Mouse (Mus musculus): ENCODE data around the gene Nabp1. TPM values are rescaled to one million over a fixed set of nuclear protein-coding genes. Genes with fewer than 3 reads are reported as not detected.

The Nabp1 gene
- polyA plus RNA-seq, 1 experiment from 2014 or later, result 7.8 TPM

DNA sequence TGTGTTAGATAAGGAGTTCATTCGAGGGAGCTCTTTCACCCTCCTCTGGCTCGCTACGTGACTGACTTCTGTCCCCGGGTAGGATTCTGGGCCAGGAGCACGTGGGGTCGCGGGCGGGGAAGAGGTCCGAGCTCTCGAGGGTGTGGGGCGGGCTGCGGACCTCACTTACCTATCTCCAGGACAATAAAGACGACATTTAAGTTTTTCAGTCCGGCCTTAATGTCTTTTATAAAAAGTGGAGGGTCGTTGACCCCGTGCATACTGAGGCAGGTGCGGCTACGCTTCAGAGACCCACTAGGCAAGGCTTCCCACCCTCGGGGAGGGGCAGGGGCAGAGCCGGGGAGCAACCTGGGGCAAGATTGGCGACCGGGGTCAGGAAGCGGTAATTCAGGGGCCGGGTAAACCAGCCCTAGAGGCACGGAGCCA, 556 bp downstream of the Nabp1 start:
- Histone ChIP-seq H3K27me3 (ENCODE audit: low read depth, poor library complexity, severe bottlenecking) (peaks cover 9% of the 10 kb centered on the region), H3K4me1 (peaks cover 10% of the 10 kb centered on the region), H3K36me3 (no peaks in the 10 kb centered on the region), H3K9me3 (replicated peaks) (no peaks in the 10 kb centered on the region), H3K27ac (replicated peaks) (peak overlapping the region; percentile 86), H3K4me3 (peak overlapping the region; percentile 70)
- under 1% methylated on average over 25 of the region's 25 CpGs for WGBS
- no peak for DNase-seq (ENCODE audit: low spot score)

DNA sequence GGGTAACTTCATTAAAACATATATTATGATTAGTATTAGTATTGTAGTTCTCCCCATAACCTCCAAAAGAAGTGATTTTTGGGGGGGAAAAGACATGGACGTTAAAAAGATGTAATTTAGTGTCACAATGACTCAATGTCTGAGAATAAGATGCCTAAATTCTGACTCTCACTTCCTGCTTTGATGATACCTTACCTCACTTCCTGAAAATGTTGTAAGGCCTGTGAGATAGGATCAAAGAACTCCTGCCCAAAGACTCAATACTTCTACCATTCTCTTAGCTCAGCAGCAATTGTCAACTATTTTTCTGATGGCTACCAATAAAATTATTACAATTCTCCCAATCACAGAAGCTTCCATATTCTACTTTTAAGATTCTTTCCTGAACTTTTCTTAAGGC, 1.8 kb downstream of the Nabp1 start:
- Histone ChIP-seq H3K27ac (replicated peaks) (no peak overlapping the region), H3K9me3 (replicated peaks) (no peaks in the 10 kb centered on the region), H3K4me1 (peaks cover 10% of the 10 kb centered on the region), H3K36me3 (no peaks in the 10 kb centered on the region), H3K27me3 (ENCODE audit: low read depth, poor library complexity, severe bottlenecking) (peaks cover 9% of the 10 kb centered on the region), H3K4me3 (no peak overlapping the region)
- no peak for DNase-seq (ENCODE audit: low spot score)
- 74% methylated on average over 1 of the region's 1 CpGs for WGBS

DNA sequence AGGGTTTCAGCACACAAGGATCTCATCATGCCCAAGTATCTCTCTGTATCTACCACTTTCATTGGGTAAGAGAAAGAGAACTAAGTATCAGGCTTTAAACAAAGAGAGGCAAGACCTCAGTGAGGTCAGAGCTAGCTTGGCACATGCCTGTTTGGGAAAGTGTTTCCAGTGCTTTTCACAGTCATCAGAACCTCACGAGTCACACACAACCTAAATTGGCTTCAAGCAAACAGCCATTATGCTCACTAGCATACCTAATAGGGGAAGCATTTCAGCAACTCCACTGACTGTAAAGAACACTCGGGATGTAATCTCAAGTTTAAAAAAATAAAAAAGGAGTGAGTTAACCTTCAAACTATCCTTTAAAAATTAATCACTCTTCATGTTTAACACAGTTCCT, 10.1 kb downstream of the Nabp1 start:
- H3K27ac ChIP-seq (replicated peaks), result no peak overlapping the region
- no peaks in the 10 kb centered on the region for H3K9me3 ChIP-seq (replicated peaks)
- no peaks in the 10 kb centered on the region for H3K27me3 ChIP-seq (ENCODE audit: low read depth, poor library complexity, severe bottlenecking)
- H3K4me1 ChIP-seq, result no peaks in the 10 kb centered on the region
- no peak for DNase-seq (ENCODE audit: low spot score)
- H3K4me3 ChIP-seq, result no peak overlapping the region
- 80% methylated on average over 2 of the region's 2 CpGs for WGBS
- no peaks in the 10 kb centered on the region for H3K36me3 ChIP-seq

DNA sequence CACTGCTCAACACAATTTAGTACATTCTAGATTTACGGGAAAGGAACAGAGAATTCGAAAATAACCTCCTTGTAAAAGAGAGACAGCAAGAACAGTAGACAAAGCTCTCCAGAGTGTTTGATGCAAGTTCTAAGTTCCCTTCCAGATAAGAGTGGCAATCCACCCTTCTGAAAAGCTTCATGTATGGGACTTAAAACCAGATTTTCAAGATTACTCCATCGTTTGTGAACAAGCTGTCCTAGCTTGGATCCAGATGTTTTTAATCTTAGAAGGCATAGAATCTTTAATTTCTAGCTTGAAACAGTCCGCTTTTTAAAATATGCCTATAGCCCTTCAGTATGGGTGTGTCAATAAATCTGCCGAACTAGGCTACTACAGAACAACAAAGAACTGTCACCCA, 11.0 kb downstream of the Nabp1 start:
- Histone ChIP-seq H3K4me3 (no peak overlapping the region), H3K27me3 (ENCODE audit: low read depth, poor library complexity, severe bottlenecking) (no peaks in the 10 kb centered on the region), H3K4me1 (no peaks in the 10 kb centered on the region), H3K36me3 (no peaks in the 10 kb centered on the region), H3K9me3 (replicated peaks) (no peaks in the 10 kb centered on the region), H3K27ac (replicated peaks) (no peak overlapping the region)
- 88% methylated on average over 5 of the region's 5 CpGs for WGBS
- no peak for DNase-seq (ENCODE audit: low spot score)

DNA sequence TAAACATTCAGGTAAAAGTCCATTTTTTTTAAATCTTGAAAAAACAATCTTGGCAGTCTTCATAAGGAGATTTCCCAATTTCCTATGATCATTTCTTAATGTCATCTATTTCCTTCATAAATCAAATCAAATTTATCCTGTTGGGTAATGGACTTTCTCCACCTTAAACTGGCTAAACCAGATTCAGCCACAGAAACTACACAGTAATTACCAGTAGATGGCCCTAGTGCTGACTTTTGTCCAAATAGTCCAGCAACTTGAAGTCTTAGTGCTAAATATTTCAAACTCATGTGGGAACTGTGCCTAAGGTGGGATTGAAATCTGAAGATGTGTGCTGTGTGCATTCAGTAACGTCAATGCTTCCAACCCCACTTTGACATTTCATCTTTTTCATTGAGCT, 11.8 kb downstream of the Nabp1 start:
- Histone ChIP-seq H3K27ac (replicated peaks) (no peak overlapping the region), H3K9me3 (replicated peaks) (no peaks in the 10 kb centered on the region), H3K36me3 (no peaks in the 10 kb centered on the region), H3K4me3 (no peak overlapping the region), H3K4me1 (no peaks in the 10 kb centered on the region), H3K27me3 (ENCODE audit: low read depth, poor library complexity, severe bottlenecking) (no peaks in the 10 kb centered on the region)
- no peak for DNase-seq (ENCODE audit: low spot score)
- 45% methylated on average over 1 of the region's 1 CpGs for WGBS

DNA sequence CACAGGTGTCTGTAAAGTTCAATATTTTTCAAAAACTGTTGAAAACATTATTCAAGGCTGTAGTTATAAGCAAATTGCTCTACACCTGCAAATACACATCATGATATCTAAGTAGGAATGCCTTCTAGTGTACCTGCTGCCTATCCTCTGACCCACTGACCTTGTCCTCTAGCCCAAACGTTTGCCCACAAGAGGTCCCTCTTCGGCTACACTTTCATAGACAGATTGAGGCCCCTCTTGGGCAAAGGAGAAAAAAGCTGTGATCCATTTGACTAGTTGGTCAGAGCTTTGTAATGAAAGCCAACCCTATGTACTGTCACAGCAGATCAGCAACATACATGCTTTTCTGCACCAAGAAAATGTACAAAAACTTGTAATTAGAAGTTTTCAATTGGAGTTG, 12.9 kb downstream of the Nabp1 start:
- Histone ChIP-seq H3K27me3 (ENCODE audit: low read depth, poor library complexity, severe bottlenecking) (no peaks in the 10 kb centered on the region), H3K4me1 (no peaks in the 10 kb centered on the region), H3K36me3 (no peaks in the 10 kb centered on the region), H3K9me3 (replicated peaks) (no peaks in the 10 kb centered on the region), H3K4me3 (no peak overlapping the region), H3K27ac (replicated peaks) (no peak overlapping the region)
- no peak for DNase-seq (ENCODE audit: low spot score)
- WGBS, result 38% methylated on average over 2 of the region's 2 CpGs

DNA sequence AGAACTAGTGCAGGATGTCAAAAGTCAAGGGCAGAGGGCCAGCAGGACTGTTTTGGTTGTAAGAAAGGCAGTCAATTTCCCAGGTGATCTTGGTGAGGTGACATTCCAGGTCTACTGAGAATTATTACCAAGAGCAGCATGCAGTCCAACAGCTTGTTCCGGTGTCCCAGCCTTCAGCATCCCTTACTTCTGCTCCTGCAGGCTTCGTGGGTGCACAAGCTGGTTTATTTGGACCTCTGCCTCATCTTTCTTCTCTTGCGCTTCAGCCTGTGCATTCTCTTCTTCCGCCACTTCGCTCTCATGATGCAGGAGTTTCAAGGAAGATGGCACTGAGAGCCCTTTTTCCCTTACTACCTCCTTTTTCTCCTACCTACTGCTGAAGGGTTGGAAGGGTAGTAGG, 15.2 kb downstream of the Nabp1 start:
- Histone ChIP-seq H3K4me1 (no peaks in the 10 kb centered on the region), H3K9me3 (replicated peaks) (no peaks in the 10 kb centered on the region), H3K27me3 (ENCODE audit: low read depth, poor library complexity, severe bottlenecking) (no peaks in the 10 kb centered on the region), H3K27ac (replicated peaks) (no peak overlapping the region), H3K4me3 (no peak overlapping the region), H3K36me3 (no peaks in the 10 kb centered on the region)
- DNase-seq (ENCODE audit: low spot score), result no peak
- WGBS, result 87% methylated on average over 5 of the region's 5 CpGs

DNA sequence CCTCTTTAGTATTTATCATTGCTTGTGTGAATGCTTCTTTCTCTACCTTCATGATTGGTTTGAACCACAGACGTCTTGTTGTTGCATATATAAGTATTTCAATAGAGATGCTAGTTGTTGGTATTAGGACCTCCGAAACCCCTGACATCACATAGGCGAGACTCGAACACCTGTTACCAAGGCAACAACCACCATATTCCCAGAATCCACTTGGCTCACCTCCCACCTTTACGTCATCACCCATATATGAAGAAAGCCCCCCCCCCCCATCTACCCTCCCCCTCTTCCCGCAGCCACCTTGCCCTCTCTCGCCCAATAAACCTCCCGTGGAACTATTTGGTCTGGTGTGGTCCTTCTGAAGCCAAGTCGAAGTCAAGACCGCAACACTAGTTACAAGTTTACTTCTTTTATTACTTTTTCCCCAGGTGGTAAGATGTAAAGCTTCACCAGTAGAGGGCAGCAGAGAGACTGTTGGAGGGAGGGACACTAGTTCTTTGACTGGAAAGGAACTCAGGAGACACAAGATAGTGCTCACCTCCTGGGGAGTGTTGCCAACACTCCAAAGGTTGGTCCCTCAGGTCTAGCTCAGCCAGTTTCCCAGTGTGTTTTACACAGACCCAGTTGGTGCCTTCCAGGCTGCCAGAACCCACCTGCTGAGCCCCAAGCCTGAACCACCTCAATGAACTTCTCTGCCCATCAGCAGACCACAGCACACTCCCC, 19.3 kb downstream of the Nabp1 start:
- Histone ChIP-seq H3K27ac (replicated peaks) (no peak overlapping the region), H3K36me3 (no peaks in the 10 kb centered on the region), H3K27me3 (ENCODE audit: low read depth, poor library complexity, severe bottlenecking) (no peaks in the 10 kb centered on the region), H3K9me3 (replicated peaks) (no peaks in the 10 kb centered on the region), H3K4me1 (peaks cover 6% of the 10 kb centered on the region), H3K4me3 (no peak overlapping the region)
- 71% methylated on average over 10 of the region's 10 CpGs for WGBS
- DNase-seq (ENCODE audit: low spot score), result peak; percentile 22

DNA sequence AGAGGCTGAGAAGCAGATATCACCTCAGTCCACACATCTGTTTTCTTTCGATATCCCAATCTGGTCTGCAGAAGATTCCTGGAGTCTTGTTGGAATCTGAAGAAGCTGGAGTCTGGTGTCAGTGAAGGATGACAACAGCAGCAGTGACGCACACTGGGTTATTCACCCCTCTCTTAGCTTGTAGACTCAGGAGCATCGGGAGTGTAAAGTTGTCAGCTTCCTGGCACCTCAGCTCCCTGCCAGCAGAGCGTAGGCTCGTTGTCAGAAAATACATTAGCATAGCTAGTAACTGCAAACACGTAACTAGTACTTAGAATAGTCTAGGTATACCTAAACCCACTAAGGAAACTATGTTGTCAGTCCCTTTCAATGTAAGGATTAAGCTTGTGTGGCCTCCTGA, 20.1 kb downstream of the Nabp1 start:
- Histone ChIP-seq H3K4me1 (peaks cover 6% of the 10 kb centered on the region), H3K4me3 (no peak overlapping the region), H3K36me3 (no peaks in the 10 kb centered on the region), H3K27me3 (ENCODE audit: low read depth, poor library complexity, severe bottlenecking) (no peaks in the 10 kb centered on the region), H3K9me3 (replicated peaks) (no peaks in the 10 kb centered on the region), H3K27ac (replicated peaks) (no peak overlapping the region)
- 86% methylated on average over 6 of the region's 6 CpGs for WGBS
- DNase-seq (ENCODE audit: low spot score), result no peak

DNA sequence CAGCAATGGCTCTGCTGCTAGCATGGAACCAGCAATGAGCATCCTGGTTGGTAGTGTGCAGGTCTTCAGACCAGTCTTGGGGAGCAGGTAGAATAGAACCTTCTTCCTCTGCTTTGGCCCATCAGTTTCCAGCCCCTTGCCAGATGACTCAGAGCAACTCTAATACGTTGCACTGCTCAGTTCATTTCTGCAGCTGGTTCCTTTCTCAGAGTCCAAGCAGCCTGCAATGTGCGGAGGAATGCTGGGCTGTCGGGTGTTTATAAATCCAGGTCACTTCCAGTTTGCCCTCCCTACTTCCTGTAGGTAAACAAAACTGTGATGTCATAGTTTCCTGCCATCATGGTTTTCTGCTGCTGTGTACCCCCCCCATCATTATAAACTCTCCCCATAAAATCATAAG, 21.0 kb downstream of the Nabp1 start:
- H3K4me1 ChIP-seq, result peaks cover 6% of the 10 kb centered on the region
- no peak for DNase-seq (ENCODE audit: low spot score)
- H3K9me3 ChIP-seq (replicated peaks), result no peaks in the 10 kb centered on the region
- H3K36me3 ChIP-seq, result no peaks in the 10 kb centered on the region
- H3K4me3 ChIP-seq, result no peak overlapping the region
- no peaks in the 10 kb centered on the region for H3K27me3 ChIP-seq (ENCODE audit: low read depth, poor library complexity, severe bottlenecking)
- 80% methylated on average over 3 of the region's 3 CpGs for WGBS
- H3K27ac ChIP-seq (replicated peaks), result no peak overlapping the region

DNA sequence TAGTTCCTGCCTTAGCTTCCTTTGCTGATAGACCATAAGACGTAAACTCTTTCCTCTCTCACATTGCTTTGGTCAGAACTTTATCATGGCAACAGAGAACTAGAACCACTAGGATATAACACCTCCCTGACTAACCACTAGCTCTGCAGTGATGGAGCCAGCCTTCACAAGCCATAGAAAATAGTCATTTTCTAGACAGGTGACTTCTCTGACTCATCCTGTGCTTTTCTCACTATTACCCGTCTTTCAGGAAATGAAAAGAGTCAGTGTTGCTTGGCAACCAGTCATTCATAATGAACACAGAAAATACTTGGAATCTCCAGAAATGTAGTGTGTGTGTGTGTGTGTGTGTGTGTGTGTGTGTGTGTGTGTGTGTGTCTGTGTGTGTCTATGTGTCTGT, 29.4 kb downstream of the Nabp1 start:
- no peak overlapping the region for H3K27ac ChIP-seq (replicated peaks)
- H3K4me3 ChIP-seq, result no peak overlapping the region
- WGBS, result 70% methylated on average over 2 of the region's 2 CpGs
- DNase-seq (ENCODE audit: low spot score), result no peak
- no peaks in the 10 kb centered on the region for H3K27me3 ChIP-seq (ENCODE audit: low read depth, poor library complexity, severe bottlenecking)
- no peaks in the 10 kb centered on the region for H3K36me3 ChIP-seq
- no peaks in the 10 kb centered on the region for H3K9me3 ChIP-seq (replicated peaks)
- H3K4me1 ChIP-seq, result peaks cover 14% of the 10 kb centered on the region

DNA sequence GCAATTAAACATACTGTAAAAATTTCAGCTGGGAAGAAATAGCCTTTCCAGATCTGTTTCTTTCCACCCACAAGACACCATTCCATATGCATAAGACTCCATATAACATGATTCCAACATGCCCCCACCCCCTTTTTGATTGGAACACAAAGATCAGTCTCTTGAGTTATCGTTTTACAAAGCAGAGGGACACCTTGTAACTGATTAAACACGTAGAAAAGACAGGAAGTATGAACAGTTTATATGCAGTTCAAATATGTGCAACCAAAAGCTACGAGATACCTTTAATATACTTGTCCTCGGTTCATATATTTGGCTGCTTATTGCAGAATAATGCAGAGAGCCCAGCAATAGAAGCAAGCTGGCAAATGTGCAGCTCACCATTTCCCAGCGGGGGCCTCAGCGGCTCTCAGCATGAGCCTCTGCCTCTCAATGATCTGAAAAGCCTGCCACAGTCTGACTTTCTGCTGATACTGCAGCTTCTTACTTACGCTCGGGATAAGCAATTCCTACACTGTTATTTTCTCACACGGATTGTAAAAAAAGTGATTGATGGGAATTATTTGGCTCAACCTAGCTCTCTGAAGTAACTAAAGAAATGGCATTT, 32.3 kb downstream of the Nabp1 start:
- Histone ChIP-seq H3K4me3 (no peak overlapping the region), H3K4me1 (peaks cover 14% of the 10 kb centered on the region), H3K27me3 (ENCODE audit: low read depth, poor library complexity, severe bottlenecking) (no peaks in the 10 kb centered on the region), H3K9me3 (replicated peaks) (no peaks in the 10 kb centered on the region), H3K36me3 (no peaks in the 10 kb centered on the region), H3K27ac (replicated peaks) (no peak overlapping the region)
- WGBS, result 35% methylated on average over 9 of the region's 9 CpGs
- DNase-seq (ENCODE audit: low spot score), result peak; percentile 29

DNA sequence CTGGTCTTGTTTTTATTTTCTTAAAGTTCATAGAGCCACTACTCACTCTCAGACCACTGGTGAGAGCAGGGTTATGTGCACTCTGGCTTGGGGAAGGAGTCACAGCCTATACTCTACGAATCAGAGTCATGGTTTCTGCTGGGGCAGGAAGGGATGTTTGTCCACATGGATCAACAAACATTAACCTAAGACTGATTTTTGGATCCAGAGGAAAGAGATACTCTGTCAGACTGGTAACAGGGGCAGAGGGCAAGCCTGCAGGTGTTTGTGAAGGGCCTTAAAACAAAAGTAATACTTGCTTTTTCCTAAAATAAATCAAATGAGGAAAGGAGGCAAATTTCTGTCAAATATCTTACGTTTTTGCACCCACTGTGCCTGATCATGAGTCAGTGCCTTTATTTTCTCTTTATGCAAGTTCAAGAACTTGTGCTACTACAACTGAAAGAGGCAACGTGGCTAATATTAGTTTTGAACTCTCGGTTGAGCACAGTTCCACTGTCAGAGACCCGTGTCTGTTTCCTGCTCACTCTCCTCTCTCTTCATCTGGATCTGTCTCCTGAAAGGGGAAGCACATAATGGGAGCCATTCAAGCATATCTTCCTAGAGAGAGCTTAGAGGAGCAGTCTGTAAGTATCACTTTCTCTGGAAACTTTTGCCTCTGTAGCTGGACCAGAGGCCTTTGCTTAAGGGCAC, 32.9 kb downstream of the Nabp1 start:
- Histone ChIP-seq H3K9me3 (replicated peaks) (no peaks in the 10 kb centered on the region), H3K27ac (replicated peaks) (no peak overlapping the region), H3K4me1 (peaks cover 12% of the 10 kb centered on the region), H3K36me3 (no peaks in the 10 kb centered on the region), H3K27me3 (ENCODE audit: low read depth, poor library complexity, severe bottlenecking) (no peaks in the 10 kb centered on the region), H3K4me3 (no peak overlapping the region)
- WGBS, result 48% methylated on average over 5 of the region's 5 CpGs
- DNase-seq (ENCODE audit: low spot score), result no peak
